Mouse (Mus musculus): ENCODE data around the gene Ints6l. TPM values are rescaled to one million over a fixed set of nuclear protein-coding genes. Genes with fewer than 3 reads are reported as not detected.

Ints6l gene
- polyA plus RNA-seq, 1 experiment from 2014 or later: 22.1 TPM

GRCm38 (mm10) chrX:56447524-56448015 lies 7.1 kb upstream of the Ints6l start, which contains the start of gene Gm2174:
Gene Gm2174 (plus strand): TSS chrX:56447965.
- no peak for DNase-seq (ENCODE audit: low spot score)
- Histone ChIP-seq H3K4me1 (ENCODE audit: control insufficient read depth, insufficient read depth, low read length) (no peaks in the 10 kb centered on the region), H3K4me2 (ENCODE audit: low read depth) (no peak within 1 kb of the TSS), H3K9me3 (ENCODE audit: control insufficient read depth, low read length) (no peaks in the 10 kb centered on the region), H3K27ac (ENCODE audit: low read depth, low read length) (no peak within 1 kb of the TSS), H3K27me3 (ENCODE audit: control insufficient read depth, insufficient read depth, low read length) (no peaks in the 10 kb centered on the region), H3K36me3 (ENCODE audit: control insufficient read depth, insufficient read depth, low read length) (no peaks in the 10 kb centered on the region), H3K9ac (ENCODE audit: low read length) (no peak within 1 kb of the TSS), H3K4me3 (ENCODE audit: low read depth, low read length) (no peak within 1 kb of the TSS)
- no peak for ATAC-seq (ENCODE audit: insufficient read depth, low FRiP score, low TSS enrichment)
- WGBS: 84% methylated on average over 4 of the region's 4 CpGs

GRCm38 (mm10) chrX:56455372-56456246 lies 952 bp downstream of the Ints6l start:
- DNase-seq (ENCODE audit: low spot score) (peak; percentile 89), ATAC-seq (ENCODE audit: insufficient read depth, low FRiP score, low TSS enrichment) (peak; percentile 94)
- peak overlapping the region; percentile 54 for H3K4me2 ChIP-seq (ENCODE audit: low read depth)
- H3K27me3 ChIP-seq (ENCODE audit: control insufficient read depth, insufficient read depth, low read length): no peaks in the 10 kb centered on the region
- WGBS: 15% methylated on average over 50 of the region's 65 CpGs
- H3K4me3 ChIP-seq (ENCODE audit: low read depth, low read length): peak overlapping the region; percentile 56
- H3K9me3 ChIP-seq (ENCODE audit: control insufficient read depth, low read length): no peaks in the 10 kb centered on the region
- peak overlapping the region; percentile 90 for H3K27ac ChIP-seq (ENCODE audit: low read depth, low read length)
- peak overlapping the region; percentile 79 for H3K9ac ChIP-seq (ENCODE audit: low read length)
- H3K36me3 ChIP-seq (ENCODE audit: control insufficient read depth, insufficient read depth, low read length): no peaks in the 10 kb centered on the region
- H3K4me1 ChIP-seq (ENCODE audit: control insufficient read depth, insufficient read depth, low read length): no peaks in the 10 kb centered on the region

- Histone ChIP-seq H3K9ac (ENCODE audit: low read length) (peak overlapping the region; percentile 28; the same call in 1 of the 2 replicates), H3K36me3 (ENCODE audit: control insufficient read depth, insufficient read depth, low read length) (no peaks in the 10 kb centered on the region), H3K9me3 (ENCODE audit: control insufficient read depth, low read length) (no peaks in the 10 kb centered on the region), H3K4me3 (ENCODE audit: low read depth, low read length) (peak overlapping the region; percentile 56), H3K27ac (ENCODE audit: low read depth, low read length) (peak overlapping the region; percentile 90), H3K4me2 (ENCODE audit: low read depth) (peak overlapping the region; percentile 54), H3K4me1 (ENCODE audit: control insufficient read depth, insufficient read depth, low read length) (no peaks in the 10 kb centered on the region), H3K27me3 (ENCODE audit: control insufficient read depth, insufficient read depth, low read length) (no peaks in the 10 kb centered on the region)
- peak; percentile 10; the same call in 1 of the 2 replicates for ATAC-seq (ENCODE audit: insufficient read depth, low FRiP score, low TSS enrichment)
- DNase-seq (ENCODE audit: low spot score): peak; percentile 18
- 26% methylated on average over 8 of the region's 8 CpGs for WGBS
These were observed 1.7 kb downstream of the Ints6l start for GRCm38 (mm10) chrX:56456379-56456778.

- no peaks in the 10 kb centered on the region for H3K27me3 ChIP-seq (ENCODE audit: control insufficient read depth, insufficient read depth, low read length)
- H3K36me3 ChIP-seq (ENCODE audit: control insufficient read depth, insufficient read depth, low read length): no peaks in the 10 kb centered on the region
- H3K4me3 ChIP-seq (ENCODE audit: low read depth, low read length): no peak overlapping the region
- no peaks in the 10 kb centered on the region for H3K9me3 ChIP-seq (ENCODE audit: control insufficient read depth, low read length)
- WGBS: 83% methylated on average over 14 of the region's 14 CpGs
- no peak overlapping the region for H3K27ac ChIP-seq (ENCODE audit: low read depth, low read length)
- ATAC-seq (ENCODE audit: insufficient read depth, low FRiP score, low TSS enrichment): no peak
- H3K4me1 ChIP-seq (ENCODE audit: control insufficient read depth, insufficient read depth, low read length): no peaks in the 10 kb centered on the region
- no peak for DNase-seq (ENCODE audit: low spot score)
- no peak overlapping the region for H3K4me2 ChIP-seq (ENCODE audit: low read depth)
- no peak overlapping the region for H3K9ac ChIP-seq (ENCODE audit: low read length)
These were observed 7.6 kb downstream of the Ints6l start for GRCm38 (mm10) chrX:56462020-56462933.

- 93% methylated on average over 1 of the region's 1 CpGs for whole genome bisulfite sequencing
- no peaks in the 10 kb centered on the region for H3K27me3 ChIP-seq (ENCODE audit: control insufficient read depth, insufficient read depth, low read length)
- no peak overlapping the region for H3K9ac ChIP-seq (ENCODE audit: low read length)
- no peaks in the 10 kb centered on the region for H3K9me3 ChIP-seq (ENCODE audit: control insufficient read depth, low read length)
- no peak overlapping the region for H3K27ac ChIP-seq (ENCODE audit: low read depth, low read length)
- H3K36me3 ChIP-seq (ENCODE audit: control insufficient read depth, insufficient read depth, low read length): no peaks in the 10 kb centered on the region
- no peak for ATAC-seq (ENCODE audit: insufficient read depth, low FRiP score, low TSS enrichment)
- no peak overlapping the region for H3K4me3 ChIP-seq (ENCODE audit: low read depth, low read length)
- H3K4me2 ChIP-seq (ENCODE audit: low read depth): no peak overlapping the region
- no peak for DNase-seq (ENCODE audit: low spot score)
- H3K4me1 ChIP-seq (ENCODE audit: control insufficient read depth, insufficient read depth, low read length): no peaks in the 10 kb centered on the region
These were observed 10.2 kb downstream of the Ints6l start for GRCm38 (mm10) chrX:56464906-56465305.

GRCm38 (mm10) chrX:56467688-56468087 lies 13.0 kb downstream of the Ints6l start:
- DNase-seq (ENCODE audit: low spot score) (no peak), ATAC-seq (ENCODE audit: insufficient read depth, low FRiP score, low TSS enrichment) (no peak)
- Histone ChIP-seq H3K27me3 (ENCODE audit: control insufficient read depth, insufficient read depth, low read length) (no peaks in the 10 kb centered on the region), H3K4me1 (ENCODE audit: control insufficient read depth, insufficient read depth, low read length) (no peaks in the 10 kb centered on the region), H3K4me3 (ENCODE audit: low read depth, low read length) (no peak overlapping the region), H3K9me3 (ENCODE audit: control insufficient read depth, low read length) (0 out of 2 replicates have a peak, but pooled peaks cover 2% of the 10 kb centered on the region), H3K9ac (ENCODE audit: low read length) (no peak overlapping the region), H3K36me3 (ENCODE audit: control insufficient read depth, insufficient read depth, low read length) (no peaks in the 10 kb centered on the region), H3K27ac (ENCODE audit: low read depth, low read length) (no peak overlapping the region), H3K4me2 (ENCODE audit: low read depth) (no peak overlapping the region)
- WGBS: 56% methylated on average over 4 of the region's 4 CpGs

GRCm38 (mm10) chrX:56468422-56468821 lies 13.8 kb downstream of the Ints6l start:
- DNase-seq (ENCODE audit: low spot score): no peak
- no peaks in the 10 kb centered on the region for H3K27me3 ChIP-seq (ENCODE audit: control insufficient read depth, insufficient read depth, low read length)
- no peaks in the 10 kb centered on the region for H3K36me3 ChIP-seq (ENCODE audit: control insufficient read depth, insufficient read depth, low read length)
- H3K9me3 ChIP-seq (ENCODE audit: control insufficient read depth, low read length): 0 out of 2 replicates have a peak, but pooled peaks cover 2% of the 10 kb centered on the region
- 53% methylated on average over 6 of the region's 6 CpGs for WGBS
- no peak for ATAC-seq (ENCODE audit: insufficient read depth, low FRiP score, low TSS enrichment)
- no peak overlapping the region for H3K9ac ChIP-seq (ENCODE audit: low read length)
- no peak overlapping the region for H3K4me3 ChIP-seq (ENCODE audit: low read depth, low read length)
- no peak overlapping the region for H3K27ac ChIP-seq (ENCODE audit: low read depth, low read length)
- no peaks in the 10 kb centered on the region for H3K4me1 ChIP-seq (ENCODE audit: control insufficient read depth, insufficient read depth, low read length)
- H3K4me2 ChIP-seq (ENCODE audit: low read depth): no peak overlapping the region

GRCm38 (mm10) chrX:56474035-56474434 lies 19.4 kb downstream of the Ints6l start:
- no peaks in the 10 kb centered on the region for H3K27me3 ChIP-seq (ENCODE audit: control insufficient read depth, insufficient read depth, low read length)
- ATAC-seq (ENCODE audit: insufficient read depth, low FRiP score, low TSS enrichment): no peak
- WGBS: 77% methylated on average over 8 of the region's 8 CpGs

More at GRCm38 (mm10) chrX:56474035-56474434, 19.4 kb downstream of the Ints6l start:
- Histone ChIP-seq H3K36me3 (ENCODE audit: control insufficient read depth, insufficient read depth, low read length) (no peaks in the 10 kb centered on the region), H3K27ac (ENCODE audit: low read depth, low read length) (no peak overlapping the region), H3K4me1 (ENCODE audit: control insufficient read depth, insufficient read depth, low read length) (no peaks in the 10 kb centered on the region), H3K9ac (ENCODE audit: low read length) (no peak overlapping the region), H3K9me3 (ENCODE audit: control insufficient read depth, low read length) (0 out of 2 replicates have a peak, but pooled peaks cover 2% of the 10 kb centered on the region), H3K4me3 (ENCODE audit: low read depth, low read length) (no peak overlapping the region), H3K4me2 (ENCODE audit: low read depth) (no peak overlapping the region)
- DNase-seq (ENCODE audit: low spot score): no peak

Data from neural tube, embryonic 11.5 days (tissue).